Mouse (Mus musculus) telencephalon, adult 2 months (tissue): ENCODE data around the gene Ces4a.
A peak's percentile ranks its signal among the peaks of the same experiment; 100 is the strongest.
"Not testable (repeated sequence)": the region's sequence is repeated elsewhere in the genome, so short reads cannot be mapped to it uniquely, and the experiment has no call there.

ENCODE experiments used
- DNase-seq: peaks from one replicate; pipeline ENCODE4 v3.0.0-alpha.2; 2011; ENCODE audit warnings: low read depth, low spot score

Gene Ces4a

DNA sequence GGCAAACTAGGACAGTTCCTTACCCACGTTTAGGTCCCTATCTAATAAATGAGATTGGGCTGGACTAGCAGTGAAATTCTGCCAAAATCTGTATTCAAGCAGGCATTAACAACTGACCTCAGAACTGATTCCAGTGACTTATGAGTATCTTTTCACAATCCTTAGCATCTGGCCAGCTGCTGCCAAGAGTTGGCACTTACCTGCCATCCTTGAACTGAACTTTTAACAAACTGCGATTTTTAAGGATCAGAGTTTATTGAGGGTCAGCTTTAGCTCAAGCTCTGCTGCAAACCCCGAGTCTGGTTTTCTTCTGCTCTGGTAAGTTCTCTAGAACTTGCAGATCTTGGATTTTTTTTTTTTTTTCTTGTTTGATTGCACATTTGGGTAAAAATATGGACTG lies 38.0 kb downstream of the Ces4a start:
- DNase-seq, result no peak

DNA sequence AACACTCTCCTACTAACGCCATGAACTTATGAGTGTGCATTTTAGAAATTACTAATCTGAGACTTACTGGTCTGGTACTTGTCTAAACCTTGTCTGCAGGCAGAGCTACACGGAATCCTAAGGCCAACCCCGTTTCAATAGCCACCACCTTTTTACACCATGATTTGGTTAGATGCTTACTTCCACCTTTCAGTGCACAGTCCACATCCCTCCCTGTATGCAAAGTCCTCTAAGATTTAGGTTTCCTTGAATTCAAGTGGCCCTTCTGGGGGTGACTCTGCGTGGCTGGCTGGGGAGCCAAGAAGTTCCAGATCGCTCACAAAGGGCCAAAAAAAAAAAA lies 38.4 kb downstream of the Ces4a start:
- DNase-seq, result no peak

DNA sequence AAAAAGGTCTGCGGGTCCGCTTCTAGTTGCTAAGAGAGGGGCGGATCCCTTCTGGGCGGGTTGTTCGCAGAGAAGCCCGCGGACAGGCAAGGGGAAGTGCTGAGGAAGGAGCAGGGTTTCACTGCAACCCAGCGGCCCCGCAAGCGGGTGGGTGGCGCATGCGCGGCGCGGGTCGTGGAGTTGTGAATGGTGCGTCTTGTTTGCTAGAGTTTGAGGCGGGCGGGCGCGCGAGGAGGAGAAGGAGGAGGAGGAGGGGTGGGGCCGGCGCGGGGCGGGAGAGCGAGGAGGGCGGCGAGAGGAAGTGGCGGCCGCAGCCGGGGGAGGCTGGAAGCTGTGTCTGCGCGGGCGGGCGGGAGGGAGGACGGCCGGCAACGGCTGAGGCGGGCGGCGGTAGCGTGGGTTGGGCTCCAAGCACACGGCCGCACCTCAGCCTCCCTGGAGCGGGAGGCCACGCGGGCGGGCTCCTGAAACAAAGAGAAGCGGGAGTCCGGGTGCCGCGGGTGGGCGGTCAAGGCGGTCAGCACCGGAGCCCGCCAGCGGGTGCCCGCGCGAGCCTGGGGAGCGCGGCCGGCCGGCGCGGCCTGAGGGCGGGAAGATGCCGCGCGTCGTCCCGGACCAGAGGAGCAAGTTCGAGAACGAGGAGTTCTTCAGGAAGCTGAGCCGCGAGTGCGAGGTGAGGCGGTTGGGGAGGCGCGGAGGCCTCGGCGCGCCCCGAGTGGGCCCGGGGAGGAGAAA lies 38.9 kb downstream of the Ces4a start, which contains the start of gene Cbfb:
Gene Cbfb (plus strand): TSS at position 294 of the 735 bp plus-strand sequence.
- DNase-seq, result peak; percentile 85

DNA sequence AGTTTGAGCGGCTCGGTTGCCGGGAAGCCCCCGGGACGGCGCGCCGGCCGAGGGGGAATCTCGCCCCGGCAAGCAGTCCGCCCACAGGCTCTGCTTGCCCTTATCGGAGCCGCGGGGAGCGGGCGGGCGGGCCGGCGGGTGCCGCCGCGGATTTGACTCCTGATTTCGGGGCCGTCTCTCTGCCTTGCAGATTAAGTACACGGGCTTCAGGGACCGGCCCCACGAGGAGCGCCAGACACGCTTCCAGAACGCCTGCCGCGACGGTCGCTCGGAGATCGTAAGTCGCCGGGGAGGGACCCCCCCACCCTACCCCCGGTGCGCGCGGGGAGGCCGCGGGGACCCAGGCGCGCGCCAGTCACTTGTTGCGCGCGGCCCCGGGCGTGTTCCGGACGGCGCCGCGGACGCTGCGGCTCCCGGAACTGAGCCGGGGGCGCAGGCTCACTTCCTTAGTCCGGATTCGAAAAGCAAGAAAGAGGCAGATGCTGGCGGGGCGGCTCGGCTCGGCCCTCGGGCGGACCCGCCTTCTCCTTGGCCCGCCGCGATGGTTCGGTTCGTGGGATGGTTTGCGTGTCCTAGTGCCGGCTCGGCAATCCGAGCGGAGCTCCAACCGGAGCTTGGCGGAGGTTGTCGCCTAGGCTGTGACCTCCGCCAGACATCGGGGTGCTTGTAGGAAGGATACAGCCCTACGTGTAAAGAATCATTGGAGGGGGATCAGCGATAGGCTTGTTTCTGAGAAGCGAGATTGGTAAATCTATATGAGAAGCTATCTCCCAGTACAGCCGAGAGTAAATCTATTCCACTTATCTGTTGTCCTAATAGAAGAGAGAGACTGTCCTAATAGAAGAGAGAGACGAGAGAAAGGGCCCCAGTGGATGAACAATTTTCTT lies 39.8 kb downstream of the Ces4a start:
- DNase-seq, result peak; percentile 23

DNA sequence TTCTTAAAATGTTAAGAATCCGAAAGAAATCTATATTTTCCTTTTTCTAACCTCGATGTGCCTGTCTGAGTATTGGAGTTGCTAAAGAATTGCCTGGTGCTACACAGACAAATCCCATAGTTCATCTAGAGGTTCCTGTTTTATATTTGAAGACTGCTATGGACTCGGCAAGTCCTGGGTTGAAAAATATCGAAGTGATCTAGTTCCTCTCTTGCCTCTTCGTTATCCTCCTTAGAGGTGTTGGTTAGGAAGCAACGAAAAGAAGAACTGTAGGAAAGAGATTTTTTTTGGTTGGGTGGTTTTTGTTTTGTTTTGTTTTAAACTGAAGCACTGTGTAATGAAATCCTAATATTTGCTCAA lies 40.4 kb downstream of the Ces4a start:
- DNase-seq, result no peak

DNA sequence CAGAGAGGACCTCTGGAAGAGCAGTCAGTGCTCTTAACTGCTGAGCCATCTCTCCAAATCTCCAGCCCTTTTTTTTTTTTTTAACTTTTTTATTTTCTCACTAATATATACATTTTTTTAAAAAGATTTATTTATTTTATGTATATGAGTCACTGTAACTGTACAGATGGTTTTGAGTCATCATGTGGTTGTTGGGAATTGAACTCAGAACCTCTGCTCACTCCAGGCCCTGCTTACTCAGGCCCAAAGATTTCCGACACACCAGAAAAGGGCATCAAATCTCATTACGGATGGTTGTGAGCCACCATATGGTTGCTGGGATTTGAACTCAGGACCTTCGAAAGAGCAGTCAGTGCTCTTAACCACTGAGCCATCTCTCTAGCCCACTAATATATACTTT lies 43.7 kb downstream of the Ces4a start:
- not testable (repeated sequence) for DNase-seq

DNA sequence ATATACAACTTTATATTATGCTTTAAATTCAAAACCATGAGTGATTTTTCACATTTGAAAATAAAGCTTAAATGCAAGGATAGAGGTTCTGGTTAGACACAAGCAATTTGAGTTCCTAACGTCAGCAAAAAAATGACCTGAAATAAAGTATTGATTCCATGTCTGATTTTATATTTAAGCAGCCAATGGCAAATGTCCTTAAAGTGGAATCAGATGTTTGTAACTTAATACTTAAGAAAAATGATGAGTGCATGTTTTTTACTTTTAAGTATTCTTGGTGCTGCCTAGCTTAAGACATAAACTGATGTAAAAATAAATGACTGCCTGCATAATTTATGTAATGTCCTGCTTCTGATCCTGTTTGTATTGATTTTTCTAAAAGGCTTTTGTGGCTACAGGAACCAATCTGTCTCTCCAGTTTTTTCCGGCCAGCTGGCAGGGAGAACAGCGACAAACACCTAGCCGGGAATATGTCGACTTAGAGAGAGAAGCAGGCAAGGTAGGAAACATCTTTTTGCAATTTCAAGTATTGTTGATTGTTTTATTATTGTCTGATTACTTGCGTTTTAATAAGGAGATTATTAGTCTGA lies 46.7 kb downstream of the Ces4a start:
- no peak for DNase-seq

DNA sequence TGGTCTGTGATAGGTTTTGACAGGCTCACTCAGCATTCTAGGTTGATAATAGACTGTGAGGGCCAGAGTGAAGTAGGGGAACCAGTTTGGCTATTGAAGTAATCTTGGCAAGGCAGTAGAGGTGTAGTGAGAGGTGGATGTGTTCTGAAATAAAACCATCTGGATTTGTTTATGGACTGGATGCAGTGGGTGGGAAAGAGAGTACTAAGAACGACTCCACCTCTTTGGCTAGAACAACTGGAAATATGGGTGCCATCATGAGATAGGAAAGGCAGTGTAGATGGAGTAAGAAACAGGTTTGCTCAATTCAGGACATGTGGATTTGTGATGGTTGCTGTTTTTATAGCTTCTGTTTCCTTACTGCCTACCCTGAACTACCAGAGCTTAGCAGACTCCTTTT lies 50.6 kb downstream of the Ces4a start:
- DNase-seq, result no peak

DNA sequence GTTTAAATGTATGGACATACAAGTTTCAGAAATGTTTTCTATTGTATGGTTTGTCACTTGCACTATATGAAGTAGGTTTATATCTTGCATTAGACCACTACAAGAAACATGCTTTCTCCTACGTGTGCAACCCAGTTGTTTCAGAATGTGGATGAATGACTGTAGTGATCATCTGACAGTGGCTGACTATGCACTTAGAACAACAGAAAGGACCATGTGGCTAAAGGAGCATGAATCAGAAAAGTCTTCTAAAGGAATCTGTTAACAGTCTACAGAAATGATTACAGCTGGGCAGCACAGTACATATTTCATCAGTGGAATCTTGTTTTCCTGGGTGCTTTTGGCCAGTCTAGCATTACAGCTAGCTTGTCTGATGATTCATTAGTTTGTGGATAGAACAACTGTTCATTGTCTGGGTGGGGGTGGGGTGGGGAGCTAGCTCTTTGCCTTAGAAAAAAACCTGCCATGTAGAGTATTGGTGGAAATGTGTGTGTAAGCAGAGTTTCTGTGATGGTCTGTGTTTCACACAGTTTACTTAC lies 54.9 kb downstream of the Ces4a start:
- peak; percentile 27 for DNase-seq

DNA sequence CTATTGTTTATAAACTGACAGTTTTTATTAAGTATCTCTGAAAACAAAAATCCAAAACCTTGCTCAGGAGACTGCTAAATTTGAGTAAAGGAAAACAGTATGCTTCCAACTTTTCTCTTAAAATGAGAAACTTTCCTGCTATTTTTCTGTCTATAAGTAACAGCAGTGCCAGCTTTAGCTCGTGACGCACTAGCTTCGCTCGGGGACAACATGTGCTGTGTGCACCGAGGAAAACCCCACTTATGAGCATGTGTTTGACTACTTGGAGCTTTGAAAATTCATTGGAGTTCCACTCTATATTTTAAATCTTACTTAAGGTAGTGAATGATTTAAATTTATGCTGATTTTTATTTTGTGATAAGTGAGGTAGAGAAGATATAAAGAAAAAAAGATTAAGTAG lies 60.6 kb downstream of the Ces4a start:
- DNase-seq, result peak; percentile 38
